ENCODE assay signal across 8 mouse cellular contexts in the genomic region with DNA sequence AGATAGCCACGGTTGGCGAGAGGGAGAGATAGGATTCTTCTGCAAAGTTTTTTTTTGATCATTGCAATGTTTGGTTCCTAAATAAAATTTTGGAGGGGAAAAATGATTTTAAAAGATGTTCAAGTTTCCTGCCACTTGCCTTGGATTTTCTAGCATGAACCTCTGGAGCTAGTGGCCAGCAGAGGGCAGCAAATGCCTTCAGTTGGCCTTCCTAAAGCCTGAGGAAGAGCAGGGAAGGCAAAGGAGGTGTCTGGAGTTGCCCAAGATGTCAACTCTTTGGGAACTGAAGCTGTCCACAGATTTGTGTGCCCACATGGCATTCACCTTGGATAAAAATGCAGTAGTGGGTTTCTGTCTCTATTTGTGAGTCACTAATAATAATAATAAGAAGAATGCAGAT. TPM values are rescaled to one million over a fixed set of nuclear protein-coding genes. Genes with fewer than 3 reads are reported as not detected.
DNase-seq lines count a peak whose midpoint lies in the region; ATAC-seq and TF ChIP-seq lines count a peak whose summit lies in the region.

No protein-coding gene starts in this region.

- ATAC-seq in heart, embryonic 11.5 days (replicated peaks; ENCODE audit: insufficient number of reproducible peaks, low FRiP score, low TSS enrichment) = no peak
- no peak for ATAC-seq in neural tube, embryonic 11.5 days (ENCODE audit: insufficient read depth, low FRiP score, low TSS enrichment)

- no peaks in the 10 kb centered on the region for H3K9me3 ChIP-seq in heart, embryonic 11.5 days (replicated peaks; ENCODE audit: control insufficient read depth, low read length)
- H3K9me3 ChIP-seq in neural tube, embryonic 11.5 days (ENCODE audit: control insufficient read depth, low read length) = no peaks in the 10 kb centered on the region

- H3K9ac ChIP-seq in heart, adult 2 months (ENCODE audit: low read depth, low read length) = no peak overlapping the region
- H3K9ac ChIP-seq in heart, embryonic 11.5 days (ENCODE audit: low read depth, low read length) = no peak overlapping the region
- no peak overlapping the region for H3K9ac ChIP-seq in neural tube, embryonic 11.5 days (ENCODE audit: low read length)

- 0 out of 2 replicates have a peak, but pooled peaks have one; percentile 61 for TF ChIP-seq EP300 in heart, adult 2 months (IDR thresholded peaks at IDR 0.05; ENCODE audit: insufficient read depth, low read depth, low read length)

- H3K27ac ChIP-seq in heart, adult 2 months = no peak overlapping the region
- H3K27ac ChIP-seq in heart, embryonic 11.5 days (ENCODE audit: low read depth, low read length) = no peak overlapping the region
- no peak overlapping the region for H3K27ac ChIP-seq in left cerebral cortex, adult 2 months
- no peak overlapping the region for H3K27ac ChIP-seq in neural tube, embryonic 11.5 days (ENCODE audit: low read depth, low read length)

- no peaks in the 10 kb centered on the region for H3K4me1 ChIP-seq in heart, adult 2 months (ENCODE audit: control insufficient read depth, insufficient read depth, low read length)
- H3K4me1 ChIP-seq in heart, embryonic 11.5 days (ENCODE audit: control insufficient read depth, insufficient read depth, low read length) = no peaks in the 10 kb centered on the region
- H3K4me1 ChIP-seq in neural tube, embryonic 11.5 days (ENCODE audit: control insufficient read depth, insufficient read depth, low read length) = no peaks in the 10 kb centered on the region

- H3K79me2 ChIP-seq in heart, adult 2 months (replicated peaks; ENCODE audit: control insufficient read depth, insufficient read depth, low read length) = no peaks in the 10 kb centered on the region

- no peak overlapping the region for H3K4me3 ChIP-seq in heart, adult 2 months
- no peak overlapping the region for H3K4me3 ChIP-seq in heart, embryonic 11.5 days (ENCODE audit: low read depth, low read length)
- no peak overlapping the region for H3K4me3 ChIP-seq in left cerebral cortex, adult 2 months
- no peak overlapping the region for H3K4me3 ChIP-seq in neural tube, embryonic 11.5 days (ENCODE audit: low read depth, low read length)

- no peaks in the 10 kb centered on the region for H3K27me3 ChIP-seq in heart, adult 2 months (ENCODE audit: control insufficient read depth, insufficient read depth, low read length)
- H3K27me3 ChIP-seq in heart, embryonic 11.5 days (ENCODE audit: control insufficient read depth, insufficient read depth, low read length) = peaks cover 19% of the 10 kb centered on the region
- H3K27me3 ChIP-seq in neural tube, embryonic 11.5 days (ENCODE audit: control insufficient read depth, insufficient read depth, low read length) = no peaks in the 10 kb centered on the region

- peak; percentile 64 to 77 for DNase-seq in heart, adult 2 months
- DNase-seq in NIH3T3 (ENCODE audit: low read depth) = peak; percentile 92
- DNase-seq in cerebellum, postnatal 25 days = peak; percentile 77 to 89
- DNase-seq in gonadal fat pad, adult 2 months (ENCODE audit: low read depth) = peak; percentile 24
- peak; percentile 74 to 81 for DNase-seq in left cerebral cortex, adult 2 months (ENCODE audit: extremely low spot score in 1 of 2, low spot score in 2 of 2)
- peak; percentile 83 for DNase-seq in neural tube, embryonic 11.5 days (ENCODE audit: low spot score)
- DNase-seq in urinary bladder, adult 2 months (ENCODE audit: low spot score) = peak; percentile 46

- peak; percentile 91 for TF ChIP-seq CTCF in heart, adult 2 months (IDR thresholded peaks at IDR 0.05)
- TF ChIP-seq CTCF in left cerebral cortex, adult 2 months (IDR thresholded peaks at IDR 0.05) = peak; percentile 91

- H3K36me3 ChIP-seq in heart, adult 2 months (ENCODE audit: control insufficient read depth, insufficient read depth, low read length) = no peaks in the 10 kb centered on the region
- no peaks in the 10 kb centered on the region for H3K36me3 ChIP-seq in heart, embryonic 11.5 days (ENCODE audit: control insufficient read depth, insufficient read depth, low read length)
- H3K36me3 ChIP-seq in neural tube, embryonic 11.5 days (ENCODE audit: control insufficient read depth, insufficient read depth, low read length) = no peaks in the 10 kb centered on the region

- intact Hi-C loops in heart, adult 2 months (cut with DNase I) = loop anchor here (1.0 to 5.0 kb wide), 4 partner anchors 181 to 546 kb away; no protein-coding TSS in a partner anchor
- intact Hi-C loops in left cerebral cortex, adult 2 months (cut with DNase I) = loop anchor here (1.0 to 2.0 kb wide), 5 partner anchors 178 to 545 kb away; no protein-coding TSS in a partner anchor

- H3K4me2 ChIP-seq in heart, embryonic 11.5 days = no peak overlapping the region
- no peak overlapping the region for H3K4me2 ChIP-seq in neural tube, embryonic 11.5 days (ENCODE audit: low read depth)

- TF ChIP-seq POLR2A in heart, adult 2 months (IDR thresholded peaks at IDR 0.05; ENCODE audit: insufficient read depth, low read depth, low read length) = no peak

- WGBS in heart, adult 2 months = 6% methylated on average over 2 of the region's 2 CpGs
- 13% methylated on average over 2 of the region's 2 CpGs for WGBS in heart, embryonic 11.5 days (ENCODE audit: insufficient replicate concordance)
- 21% methylated on average over 2 of the region's 2 CpGs for WGBS in neural tube, embryonic 11.5 days

RNA-seq across cellular contexts. Expression of gene Gm49425, which starts 2.7 kb away (rescaled TPM):
- total RNA-seq in heart, adult 2 months (2021) = not detected
- polyA plus RNA-seq in heart, adult 2 months (2012; rRNA removed) = not detected in 2 replicates
- polyA plus RNA-seq in heart, embryonic 11.5 days (2014; fragmentation: Nextera tagmentation; extraction: Ambion mirVana) = not detected in 2 replicates
- not detected in 2 replicates for polyA plus RNA-seq in gonadal fat pad, adult 2 months (2012; rRNA removed)
- total RNA-seq in left cerebral cortex, adult 2 months (2021) = not detected
- polyA plus RNA-seq in neural tube, embryonic 11.5 days (2014; fragmentation: Nextera tagmentation; extraction: Ambion mirVana) = not detected in 2 replicates
- polyA plus RNA-seq in urinary bladder, adult 2 months (2012; rRNA removed) = not detected in 2 replicates

RNA-seq across cellular contexts. Expression of gene Krt84, which starts 12.8 kb away (rescaled TPM):
- total RNA-seq in heart, adult 2 months (2021) = not detected
- not detected in 2 replicates for polyA plus RNA-seq in heart, adult 2 months (2012; rRNA removed)
- not detected in 2 replicates for polyA plus RNA-seq in heart, embryonic 11.5 days (2014; fragmentation: Nextera tagmentation; extraction: Ambion mirVana)
- polyA plus RNA-seq in gonadal fat pad, adult 2 months (2012; rRNA removed) = not detected in 2 replicates
- total RNA-seq in left cerebral cortex, adult 2 months (2021) = not detected
- polyA plus RNA-seq in neural tube, embryonic 11.5 days (2014; fragmentation: Nextera tagmentation; extraction: Ambion mirVana) = not detected in 2 replicates
- polyA plus RNA-seq in urinary bladder, adult 2 months (2012; rRNA removed) = not detected in 2 replicates

RNA-seq across cellular contexts. Expression of gene Krt83, which starts 28.5 kb away (rescaled TPM):
- total RNA-seq in heart, adult 2 months (2021) = not detected
- polyA plus RNA-seq in heart, adult 2 months (2012; rRNA removed) = not detected in 2 replicates
- not detected in 2 replicates for polyA plus RNA-seq in heart, embryonic 11.5 days (2014; fragmentation: Nextera tagmentation; extraction: Ambion mirVana)
- 0.13 TPM in 1 of 2 replicates, not detected in the other for polyA plus RNA-seq in gonadal fat pad, adult 2 months (2012; rRNA removed)
- total RNA-seq in left cerebral cortex, adult 2 months (2021) = not detected
- not detected in 2 replicates for polyA plus RNA-seq in neural tube, embryonic 11.5 days (2014; fragmentation: Nextera tagmentation; extraction: Ambion mirVana)
- polyA plus RNA-seq in urinary bladder, adult 2 months (2012; rRNA removed) = 0.09 TPM in 1 of 2 replicates, not detected in the other

RNA-seq across cellular contexts. Expression of gene Krt82, which starts 30.7 kb away (rescaled TPM):
- total RNA-seq in heart, adult 2 months (2021) = not detected
- polyA plus RNA-seq in heart, adult 2 months (2012; rRNA removed) = not detected in 2 replicates
- not detected in 2 replicates for polyA plus RNA-seq in heart, embryonic 11.5 days (2014; fragmentation: Nextera tagmentation; extraction: Ambion mirVana)
- not detected in 2 replicates for polyA plus RNA-seq in gonadal fat pad, adult 2 months (2012; rRNA removed)
- total RNA-seq in left cerebral cortex, adult 2 months (2021) = not detected
- not detected in 2 replicates for polyA plus RNA-seq in neural tube, embryonic 11.5 days (2014; fragmentation: Nextera tagmentation; extraction: Ambion mirVana)
- not detected in 2 replicates for polyA plus RNA-seq in urinary bladder, adult 2 months (2012; rRNA removed)

RNA-seq across cellular contexts. Expression of gene Krt90, which starts 43.0 kb away (rescaled TPM):
- total RNA-seq in heart, adult 2 months (2021) = not detected
- polyA plus RNA-seq in heart, adult 2 months (2012; rRNA removed) = 0.06 TPM in 1 of 2 replicates, not detected in the other
- polyA plus RNA-seq in heart, embryonic 11.5 days (2014; fragmentation: Nextera tagmentation; extraction: Ambion mirVana) = 0.16 TPM in 1 of 2 replicates, not detected in the other
- not detected in 2 replicates for polyA plus RNA-seq in gonadal fat pad, adult 2 months (2012; rRNA removed)
- total RNA-seq in left cerebral cortex, adult 2 months (2021) = not detected
- 0.37 and 0.85 TPM in 2 replicates for polyA plus RNA-seq in neural tube, embryonic 11.5 days (2014; fragmentation: Nextera tagmentation; extraction: Ambion mirVana)
- not detected in 2 replicates for polyA plus RNA-seq in urinary bladder, adult 2 months (2012; rRNA removed)

Comparison
In these comparisons a context has a peak if more than half of its experiments do, and no peak if none do; other contexts are left out.
1. DNase-seq: peak in every context shown above with its lines; median percentile 92 in NIH3T3; 83 in cerebellum, postnatal 25 days; 83 in neural tube, embryonic 11.5 days; 78 in left cerebral cortex, adult 2 months; 70 in heart, adult 2 months; 46 in urinary bladder, adult 2 months; 24 in gonadal fat pad, adult 2 months.